Comparison of ENCODE assay signal across 22 mouse cellular contexts in genomic region chr16:56298836-56299235, GRCm38 (mm10).
DNase-seq lines count a peak whose midpoint lies in the region; ATAC-seq and TF ChIP-seq lines count a peak whose summit lies in the region.
"Had no signal": no experiment of that assay in that cellular context is flagged by ENCODE, and none has a peak within 500 bp of the region (broad histone marks: within the 10 kb centered on the region; RNA-seq: fewer than 3 reads in every experiment).

No protein-coding gene starts in this region.

- H3K36me3 ChIP-seq in kidney, postnatal 0 days (ENCODE audit: insufficient read depth, low read length) = no peaks in the 10 kb centered on the region
- H3K36me3 ChIP-seq: heart, embryonic 12.5 days; hindbrain, embryonic 12.5 days had no signal

- no peak for TF ChIP-seq CTCF in kidney, postnatal 0 days (IDR thresholded peaks at IDR 0.05; ENCODE audit: low read depth)

- no peak for ATAC-seq in kidney, postnatal 0 days (replicated peaks; ENCODE audit: low FRiP score, low read depth)
- ATAC-seq: forebrain, embryonic 13.5 days; forebrain, postnatal 0 days; hindbrain, embryonic 16.5 days; inflammation-experienced regulatory T-cells, adult 6 months; intestine, postnatal 0 days had no signal

- WGBS in kidney, postnatal 0 days = 65% methylated on average over 2 of the region's 2 CpGs

- no peak overlapping the region for H3K4me2 ChIP-seq in kidney, postnatal 0 days (ENCODE audit: low read length)
- H3K4me2 ChIP-seq: forebrain, embryonic 13.5 days; heart, embryonic 12.5 days; hindbrain, embryonic 12.5 days had no signal

- H3K9me3 ChIP-seq in kidney, postnatal 0 days (replicated peaks; ENCODE audit: low read length) = no peaks in the 10 kb centered on the region
- H3K9me3 ChIP-seq: forebrain, embryonic 13.5 days; heart, embryonic 12.5 days; hindbrain, embryonic 12.5 days had no signal

- H3K27ac ChIP-seq in kidney, postnatal 0 days = no peak overlapping the region
- H3K27ac ChIP-seq: forebrain, embryonic 13.5 days; heart, adult 2 months; hindbrain, embryonic 12.5 days had no signal

- H3K27me3 ChIP-seq in kidney, postnatal 0 days (ENCODE audit: insufficient read depth, low read length) = no peaks in the 10 kb centered on the region
- H3K27me3 ChIP-seq: forebrain, embryonic 13.5 days; heart, embryonic 12.5 days; hindbrain, embryonic 12.5 days had no signal

- no peaks in the 10 kb centered on the region for H3K4me1 ChIP-seq in kidney, postnatal 0 days (replicated peaks; ENCODE audit: insufficient read depth, low read length)
- H3K4me1 ChIP-seq: forebrain, embryonic 13.5 days; heart, embryonic 12.5 days; hindbrain, embryonic 12.5 days had no signal

- H3K9ac ChIP-seq in kidney, postnatal 0 days (ENCODE audit: low read depth, low read length) = no peak overlapping the region
- H3K9ac ChIP-seq: forebrain, embryonic 13.5 days; forebrain, postnatal 0 days; heart, embryonic 12.5 days; hindbrain, embryonic 12.5 days had no signal

- no peak overlapping the region for H3K4me3 ChIP-seq in kidney, postnatal 0 days (replicated peaks; ENCODE audit: low read depth, low read length)
- H3K4me3 ChIP-seq: forebrain, embryonic 13.5 days; heart, adult 2 months; heart, embryonic 12.5 days; hindbrain, embryonic 12.5 days had no signal

- DNase-seq in kidney, postnatal 0 days (ENCODE audit: low spot score) = peak; percentile 22
- DNase-seq in kidney, postnatal 25 days = no peak
- peak; percentile 11 for DNase-seq in lung, postnatal 10 days
- DNase-seq in lung, postnatal 25 days (ENCODE audit: low spot score) = no peak
- peak; percentile 9 for DNase-seq in adipocyte (ENCODE audit: low spot score)
- peak; percentile 4 for DNase-seq in mesoderm, embryonic 11.5 days (ENCODE audit: low read depth, low spot score)
- no peak for DNase-seq in ovary, postnatal 10 days (ENCODE audit: low spot score)
- DNase-seq in cerebellum, adult 18-20 months = no peak
- DNase-seq: adrenal gland, adult 8-10 months; adrenal gland, postnatal 36 days; cerebellum, adult 2 months; cerebellum, postnatal 10 days; forebrain, postnatal 0 days; gastrocnemius, postnatal 14 days; heart, adult 2 months; heart, postnatal 36 days had no signal

Comparison
In these comparisons a context has a peak if more than half of its experiments do, and no peak if none do; other contexts are left out.
1. DNase-seq: peak in kidney, postnatal 0 days (single experiment), lung, postnatal 10 days (single experiment), adipocyte (single experiment) and mesoderm, embryonic 11.5 days (single experiment); none in kidney, postnatal 25 days (0 of 2), lung, postnatal 25 days (single experiment), ovary, postnatal 10 days (single experiment) and cerebellum, adult 18-20 months (0 of 2).